Mouse (Mus musculus): ENCODE data around the gene Trim10.
A peak's percentile ranks its signal among the peaks of the same experiment; 100 is the strongest.

Trim10 gene

DNA sequence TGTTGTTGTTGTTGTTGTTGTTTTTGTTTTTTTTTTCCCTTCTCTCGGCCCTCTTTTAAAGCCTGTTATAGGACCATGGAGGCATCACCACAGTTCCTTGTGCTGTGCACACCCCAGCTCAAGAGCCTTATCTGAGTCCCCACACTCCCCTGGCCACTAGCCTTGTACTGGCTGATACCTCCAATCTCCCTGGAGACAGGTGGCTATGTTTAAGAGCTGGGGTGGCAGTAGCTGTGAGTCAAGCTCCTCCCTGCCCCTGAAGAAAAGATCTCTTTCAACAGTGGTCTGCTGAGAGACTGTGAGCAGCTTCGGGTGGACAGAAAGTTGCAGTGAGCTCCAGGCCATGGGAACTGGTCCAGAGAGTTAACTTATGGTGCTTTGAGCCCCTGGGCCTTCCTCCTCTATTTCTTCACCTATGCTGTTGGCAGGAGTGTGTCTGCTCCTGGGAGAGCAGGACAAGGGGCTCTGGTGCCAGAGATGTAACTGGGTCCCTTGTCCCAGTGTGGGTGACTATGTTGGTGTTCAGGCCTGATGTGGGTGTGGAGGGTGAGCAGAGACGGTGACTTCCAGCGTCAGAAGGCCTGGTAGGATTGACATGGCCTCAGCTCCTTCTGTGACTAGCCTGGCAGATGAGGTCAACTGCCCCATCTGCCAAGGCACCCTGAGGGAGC is at the start of gene Trim10:
Gene Trim10 (plus strand): TSS at position 291 of the 671 bp plus-strand sequence.
- no peak for DNase-seq

DNA sequence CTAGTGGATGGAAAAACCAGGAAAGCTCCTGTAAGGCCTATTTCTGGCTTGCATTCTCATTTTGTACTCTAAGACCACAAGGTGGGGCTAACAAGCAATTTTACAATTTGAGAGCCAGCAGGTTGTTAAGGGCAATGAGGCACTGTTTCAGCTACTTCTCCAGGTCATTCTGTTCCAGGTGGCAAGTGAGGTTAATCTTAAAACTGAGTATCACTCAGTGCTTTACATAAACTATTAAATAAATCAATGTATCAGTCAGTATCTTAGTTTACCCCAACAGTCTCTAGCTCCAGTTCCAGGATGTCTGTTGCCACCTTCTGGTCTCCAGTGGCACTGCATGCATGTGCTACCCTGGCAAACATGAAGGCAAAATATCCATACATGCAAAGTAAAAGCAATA is 45.4 kb upstream of the Trim10 start:
- DNase-seq: peak; percentile 88

DNA sequence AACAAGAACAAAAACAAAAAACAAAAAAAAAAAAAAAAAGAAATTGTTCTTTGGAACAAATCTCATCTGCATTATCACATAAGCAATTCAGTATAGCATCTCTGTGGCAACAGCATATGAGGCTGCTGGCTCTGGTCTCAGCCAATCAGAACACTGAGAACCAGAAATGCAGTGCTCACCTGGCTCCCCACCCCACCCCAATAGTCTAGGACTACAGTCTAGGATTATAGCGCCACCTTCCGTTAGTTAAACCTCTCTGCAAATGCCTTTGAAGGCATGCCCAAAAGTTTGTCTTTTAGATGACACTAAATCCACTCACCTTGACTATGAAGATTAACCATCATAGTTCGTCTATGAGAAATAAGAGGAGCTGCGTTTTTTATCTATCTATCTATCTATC is 43.8 kb upstream of the Trim10 start:
- no peak for DNase-seq

DNA sequence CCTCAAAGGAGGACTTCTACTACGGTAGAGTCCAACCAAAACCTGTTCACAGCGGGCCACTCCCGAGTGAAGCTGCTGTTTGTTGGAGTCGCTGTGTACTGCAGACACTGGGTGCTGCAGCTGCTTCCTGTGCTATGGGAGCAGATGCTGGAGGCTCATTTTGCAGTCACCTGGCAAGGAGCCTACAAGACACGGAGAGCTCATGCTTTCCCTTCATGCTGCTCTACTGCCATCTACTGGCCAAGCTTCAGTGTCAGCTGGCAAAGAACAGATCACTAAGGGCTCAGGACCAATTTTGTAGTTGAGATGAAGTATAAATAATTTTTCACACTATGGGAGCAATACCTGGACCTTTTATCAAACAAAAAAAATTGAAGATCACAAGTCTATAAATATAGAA is 43.4 kb upstream of the Trim10 start:
- DNase-seq: peak; percentile 98

DNA sequence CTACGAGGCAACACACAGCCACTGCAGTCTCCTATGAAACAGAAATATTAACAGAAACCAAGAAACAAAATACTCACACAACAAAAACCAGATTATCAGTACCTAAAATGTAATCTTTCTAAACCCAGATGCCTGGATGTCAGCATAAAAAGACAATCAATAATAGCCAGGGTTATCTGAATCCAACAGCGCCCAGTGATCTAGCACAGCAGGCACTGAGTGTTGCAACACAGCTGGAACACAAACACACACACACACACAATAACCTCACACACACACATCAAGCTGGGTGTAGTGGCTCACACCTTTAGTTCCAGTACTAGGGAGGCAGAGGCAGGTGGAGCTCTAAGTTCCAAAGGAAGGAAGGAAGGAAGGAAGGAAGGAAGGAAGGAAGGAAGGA is 40.9 kb upstream of the Trim10 start:
- DNase-seq: peak; percentile 67

DNA sequence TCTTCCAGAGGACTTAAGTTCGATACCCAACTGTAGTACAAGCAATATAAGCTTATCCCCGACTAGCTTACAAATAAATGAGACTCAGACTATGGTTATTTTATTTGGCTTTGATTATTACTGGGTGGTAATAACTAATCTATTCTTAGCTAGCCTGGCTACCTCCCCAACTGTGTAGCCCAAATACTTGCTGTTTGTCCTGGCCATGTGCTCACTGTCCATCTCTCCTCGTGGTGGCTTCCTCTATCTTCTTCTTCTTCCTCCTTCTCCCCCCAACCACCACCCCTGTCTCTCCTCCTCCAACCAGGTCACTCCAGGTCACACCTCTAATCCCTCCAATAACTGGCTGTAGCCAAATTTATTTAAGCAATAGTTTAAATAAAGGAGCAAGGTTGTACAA is 38.9 kb upstream of the Trim10 start:
- DNase-seq: peak; percentile 60

DNA sequence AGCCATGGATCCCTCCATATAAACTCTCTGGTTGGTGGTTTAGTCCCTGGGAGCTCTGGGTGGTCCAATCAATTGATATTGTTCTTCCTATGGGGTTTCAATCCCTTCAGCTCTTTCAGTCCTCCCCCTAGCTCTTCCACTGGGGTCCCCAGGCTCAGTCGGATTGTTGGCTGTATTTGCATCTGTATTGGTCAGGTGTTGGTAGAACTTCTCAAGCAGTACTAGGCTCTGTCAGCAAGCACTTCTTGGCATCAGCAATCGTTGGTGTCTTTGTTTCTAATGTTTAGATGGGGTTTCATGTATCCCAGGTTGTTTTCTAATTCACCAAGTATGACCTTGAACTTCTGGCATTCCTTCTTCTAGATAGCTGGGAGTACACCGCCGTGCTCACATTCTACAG is 36.7 kb upstream of the Trim10 start:
- DNase-seq: peak; percentile 57

DNA sequence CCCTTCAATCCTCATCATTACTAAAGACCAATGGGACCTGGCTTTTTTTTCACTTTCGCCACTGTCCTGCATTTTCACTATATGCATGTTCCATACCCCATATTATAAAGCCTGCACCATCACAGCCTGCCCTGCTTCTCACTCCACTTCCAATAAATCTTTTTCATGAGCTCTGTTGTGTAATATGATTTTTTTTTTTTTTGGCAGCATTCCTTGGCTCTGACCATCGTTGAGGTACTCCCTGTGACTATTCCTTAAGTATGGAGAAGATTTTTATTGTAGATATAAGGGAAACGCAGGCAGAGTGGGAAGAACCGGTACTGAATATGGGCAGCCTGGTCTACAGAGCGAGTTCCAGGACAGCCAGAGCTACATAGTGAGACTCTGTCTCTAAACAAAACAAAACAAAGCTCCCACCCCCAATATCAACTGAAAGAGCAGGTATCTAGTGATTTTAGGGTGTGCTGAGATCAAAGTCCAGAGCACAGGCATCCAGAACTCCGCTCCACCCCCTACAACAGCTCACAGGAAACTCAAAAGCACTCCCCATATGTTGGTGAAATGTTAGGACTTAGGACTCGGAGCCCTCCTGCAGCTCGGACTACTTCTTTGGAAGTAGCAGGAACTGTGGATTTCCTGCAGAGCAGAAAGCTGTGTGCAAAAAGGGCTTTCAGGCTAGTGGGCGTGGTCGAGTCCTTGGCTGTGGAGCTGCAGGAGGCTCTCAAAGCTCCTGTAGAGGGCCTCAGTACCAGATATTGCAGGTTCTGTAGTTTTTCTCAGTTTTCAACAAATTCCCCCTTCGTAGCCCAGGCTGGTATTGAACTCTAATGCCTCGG is 33.6 kb upstream of the Trim10 start:
- DNase-seq: peak; percentile 96

DNA sequence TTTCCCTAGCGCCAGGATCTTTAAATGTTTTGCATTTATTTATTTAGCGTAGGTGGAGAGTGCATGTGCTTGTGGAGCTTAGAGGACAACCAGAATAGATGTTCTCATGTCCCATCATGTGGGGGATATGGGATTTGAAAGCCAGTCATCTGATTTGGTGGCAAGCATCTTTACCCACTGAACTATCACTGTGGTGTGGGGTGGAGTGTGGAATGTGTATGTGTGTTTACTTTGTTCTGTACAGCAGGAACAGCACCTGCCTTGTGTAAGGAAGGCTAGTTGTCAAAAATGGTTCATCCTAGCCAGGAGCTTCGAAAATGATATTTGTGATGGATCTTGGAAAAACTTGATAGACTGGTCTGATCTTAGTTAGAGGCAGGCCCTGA is 33.0 kb upstream of the Trim10 start:
- DNase-seq: no peak

DNA sequence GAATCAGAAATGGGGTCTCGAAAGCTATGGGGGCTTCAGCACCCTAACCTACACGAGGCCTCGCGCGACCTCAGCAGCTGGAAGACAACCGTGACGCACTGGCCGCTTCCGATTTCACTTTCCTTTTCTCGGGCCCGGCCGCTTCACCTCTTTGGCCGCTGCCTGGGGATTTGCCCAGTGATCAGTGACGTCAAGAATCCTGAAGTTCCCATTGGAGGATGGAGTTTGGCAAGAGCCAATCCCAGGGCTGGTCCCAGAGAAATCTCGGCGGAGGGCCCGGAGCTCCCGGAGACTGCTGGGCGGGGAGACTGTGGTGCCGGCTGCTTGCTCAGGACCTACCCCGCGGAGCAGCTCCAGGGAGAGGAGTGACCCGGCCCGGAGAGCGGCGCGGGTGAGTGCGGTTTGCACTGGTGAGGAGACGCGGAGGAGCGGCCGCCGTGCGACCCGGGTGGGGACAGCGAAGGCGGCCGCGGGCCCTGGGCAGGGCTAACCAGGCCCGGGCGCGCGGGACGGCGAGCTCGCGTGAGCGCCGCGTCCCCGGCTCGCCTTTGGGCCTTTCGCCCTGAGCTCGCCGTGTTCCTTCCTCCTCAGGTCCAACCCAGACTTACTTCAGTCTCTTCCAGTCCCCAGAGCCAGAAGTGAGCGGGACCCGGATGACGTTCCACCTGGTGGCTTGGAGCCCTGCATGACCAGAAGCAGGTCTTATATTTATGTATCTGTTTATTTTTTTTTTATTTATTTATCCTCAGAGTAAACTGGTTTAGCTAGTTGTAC is 32.3 kb upstream of the Trim10 start, which contains the start of gene Trim26:
Gene Trim26 (plus strand): TSS at position 261 of the 774 bp plus-strand sequence.
- peak; percentile 100 for DNase-seq

DNA sequence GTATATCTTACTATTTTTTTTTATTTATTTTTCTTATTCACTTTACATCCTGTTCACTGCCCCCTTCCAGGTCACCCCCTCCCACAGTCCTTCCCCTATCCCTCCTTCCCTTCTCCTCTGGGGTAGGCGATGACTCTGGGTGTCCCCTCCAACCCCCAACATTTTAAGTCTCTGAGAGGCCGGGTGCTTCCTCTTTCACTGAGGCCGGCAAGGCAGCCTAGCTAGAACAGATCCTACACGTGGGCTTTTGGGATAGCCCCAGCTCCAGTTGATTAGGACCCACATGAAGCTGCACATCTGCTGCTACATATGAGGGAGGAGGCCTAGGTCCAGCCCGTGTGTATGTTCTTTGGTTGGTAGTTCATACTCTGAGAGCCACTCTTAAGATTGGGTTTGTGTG is 30.4 kb upstream of the Trim10 start:
- peak; percentile 94 for DNase-seq

DNA sequence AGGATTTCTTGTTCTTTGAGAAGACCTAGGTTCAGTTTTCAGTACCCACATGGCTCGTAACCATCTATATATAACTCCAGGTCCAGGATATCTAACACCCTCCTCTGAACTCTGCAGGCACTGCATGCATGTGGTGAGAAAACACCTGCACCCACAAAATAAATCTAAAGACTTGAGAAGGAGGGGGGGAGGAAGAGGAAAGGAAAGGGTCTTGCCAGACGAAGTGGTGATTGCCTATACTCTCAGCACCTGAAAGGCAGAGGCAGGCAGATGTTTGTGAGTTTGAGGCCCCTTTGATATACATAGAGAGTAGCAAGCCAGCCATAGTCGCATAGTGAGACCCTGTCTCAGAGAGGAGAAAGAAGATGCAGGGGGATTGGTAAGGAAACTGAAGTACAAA is 29.4 kb upstream of the Trim10 start:
- DNase-seq: peak; percentile 79

DNA sequence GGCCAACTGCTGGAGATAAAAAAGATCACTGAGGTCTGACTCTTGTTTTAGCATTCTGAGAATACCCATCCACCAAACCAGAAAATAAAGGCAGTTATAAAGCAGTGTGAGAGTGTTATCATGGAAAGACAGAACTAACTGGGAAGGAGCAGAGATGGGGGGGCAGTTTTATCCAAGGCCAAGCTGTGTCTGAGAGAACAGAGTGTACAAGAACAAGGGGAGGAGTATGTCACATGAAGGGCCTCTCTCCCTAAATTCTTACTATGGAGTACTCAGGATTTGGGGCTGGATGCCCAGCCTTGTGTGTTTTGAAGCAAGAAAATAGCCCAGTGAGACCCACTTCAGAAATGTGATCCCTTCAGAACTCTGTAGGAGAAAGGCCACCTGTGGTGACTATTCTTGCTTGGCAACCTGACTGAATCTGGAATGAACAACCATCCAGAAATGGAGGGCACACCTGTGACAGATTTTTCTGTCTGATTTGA is 28.4 kb upstream of the Trim10 start:
- peak; percentile 92 for DNase-seq

DNA sequence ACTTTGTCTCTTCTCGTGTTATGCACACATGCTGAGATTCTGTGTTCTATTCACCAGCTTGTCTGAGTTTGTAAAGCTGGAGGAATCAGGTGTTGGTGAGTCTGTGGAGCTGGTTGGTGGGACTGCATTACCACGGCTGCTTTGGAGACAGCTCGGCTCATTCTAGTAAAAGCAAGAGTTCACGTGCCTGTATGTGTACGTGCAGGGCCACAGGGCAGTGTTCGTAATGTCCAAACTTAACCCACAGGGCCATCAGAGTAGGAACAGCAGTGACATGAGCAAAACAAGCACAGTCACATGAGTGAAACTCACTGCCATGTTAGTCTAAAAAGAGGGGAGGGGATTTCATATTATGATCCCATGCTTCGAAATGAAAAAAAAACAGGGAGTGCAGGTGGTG is 25.7 kb upstream of the Trim10 start:
- peak; percentile 82 for DNase-seq

DNA sequence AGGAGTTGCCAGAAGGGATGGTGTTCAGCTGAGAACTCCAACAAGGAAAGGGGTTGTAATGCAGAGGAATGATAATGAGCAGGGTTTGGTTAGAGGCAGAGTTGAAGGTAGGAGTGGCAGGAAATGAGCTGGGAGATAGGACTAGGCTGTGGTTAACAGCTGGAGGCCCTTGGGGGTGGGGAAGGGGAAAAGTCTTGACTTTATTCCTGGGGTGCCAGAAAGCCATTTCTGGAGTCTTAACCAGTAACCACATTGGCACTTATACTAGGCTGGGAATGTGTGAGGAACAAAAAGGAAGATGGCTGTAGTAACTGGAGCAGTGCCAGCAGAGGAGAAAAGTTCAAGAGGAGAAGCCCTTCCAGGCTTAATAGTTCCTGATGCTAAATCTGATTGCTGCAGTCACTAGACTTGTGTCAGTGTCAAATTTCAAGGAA is 25.1 kb upstream of the Trim10 start:
- DNase-seq: peak; percentile 89

DNA sequence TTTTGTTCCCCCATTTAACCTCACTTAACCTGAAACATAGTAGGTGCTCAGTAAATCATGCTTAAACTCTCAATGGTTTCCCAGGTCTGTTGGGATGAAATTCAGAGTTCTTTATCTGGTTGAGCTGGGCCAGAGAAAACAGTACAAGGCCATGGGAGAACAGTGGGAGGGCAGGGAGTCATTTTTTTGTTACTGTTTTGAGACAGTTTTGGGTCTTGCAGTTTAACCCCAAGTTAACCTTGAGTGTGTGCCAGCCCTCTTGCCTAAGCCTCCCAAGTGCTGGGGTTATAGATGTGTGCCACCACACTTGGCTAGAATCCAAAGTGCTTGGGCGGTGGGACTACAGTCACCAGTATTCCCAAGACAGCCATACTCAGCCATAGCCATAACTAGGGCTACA is 24.6 kb upstream of the Trim10 start:
- DNase-seq: peak; percentile 89

DNA sequence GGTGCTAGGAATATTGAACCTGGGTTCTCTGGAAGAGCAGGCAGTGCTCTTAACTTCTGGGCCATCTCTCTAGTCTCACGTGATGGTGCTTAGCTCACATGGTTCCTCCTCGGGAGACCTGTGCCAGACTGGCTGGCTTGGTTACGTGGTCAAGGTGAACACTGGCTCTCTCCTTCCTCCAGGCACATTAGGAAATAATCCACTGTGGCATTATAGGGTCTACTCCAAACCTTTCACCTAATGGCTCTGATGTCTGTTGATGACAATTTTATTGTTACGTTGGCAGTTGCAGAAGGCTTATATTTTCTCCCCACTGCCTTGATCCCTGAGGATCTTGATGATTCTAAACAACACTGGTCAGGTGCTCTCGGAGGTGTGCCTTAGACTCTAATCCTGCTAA is 20.5 kb upstream of the Trim10 start:
- DNase-seq: no peak

DNA sequence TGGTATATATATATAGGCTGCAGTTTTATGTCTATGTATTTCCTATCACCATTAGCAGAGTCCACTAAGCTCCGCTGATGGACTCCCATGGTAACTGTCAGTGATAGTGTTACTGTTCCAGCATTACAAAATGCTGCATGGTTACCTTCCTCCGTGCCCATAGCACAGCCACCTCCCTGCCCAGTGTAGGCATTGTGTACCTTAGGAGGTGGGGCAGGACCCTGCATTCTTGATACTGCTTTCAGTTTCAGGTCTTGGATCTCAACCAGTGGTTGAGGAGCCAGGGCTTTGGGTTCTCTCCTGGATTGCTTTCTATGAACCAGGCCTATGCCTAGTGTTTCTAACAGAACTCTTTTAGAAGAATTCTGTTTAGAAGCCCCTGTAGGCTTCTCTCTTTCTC is 19.4 kb upstream of the Trim10 start:
- DNase-seq: no peak

DNA sequence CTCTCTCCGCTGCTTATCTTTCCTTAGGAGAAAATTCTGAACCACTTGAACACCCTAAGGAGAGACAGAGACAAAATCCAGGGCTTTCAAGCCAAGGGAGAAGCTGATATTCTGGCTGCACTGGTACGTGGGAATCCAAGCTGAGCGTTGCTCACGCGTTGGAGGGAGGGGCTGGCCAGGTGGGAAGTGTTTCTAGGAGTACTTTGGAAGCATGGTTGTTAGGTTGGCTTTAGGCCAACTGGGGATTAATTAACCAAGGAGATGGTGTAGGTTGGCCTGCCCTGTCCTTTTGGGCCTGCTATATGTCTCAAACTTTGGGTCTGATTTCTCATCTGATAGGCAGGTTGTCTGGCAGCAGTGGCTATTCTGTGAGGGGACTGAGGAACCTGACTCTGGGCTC is 18.2 kb upstream of the Trim10 start:
- no peak for DNase-seq

DNA sequence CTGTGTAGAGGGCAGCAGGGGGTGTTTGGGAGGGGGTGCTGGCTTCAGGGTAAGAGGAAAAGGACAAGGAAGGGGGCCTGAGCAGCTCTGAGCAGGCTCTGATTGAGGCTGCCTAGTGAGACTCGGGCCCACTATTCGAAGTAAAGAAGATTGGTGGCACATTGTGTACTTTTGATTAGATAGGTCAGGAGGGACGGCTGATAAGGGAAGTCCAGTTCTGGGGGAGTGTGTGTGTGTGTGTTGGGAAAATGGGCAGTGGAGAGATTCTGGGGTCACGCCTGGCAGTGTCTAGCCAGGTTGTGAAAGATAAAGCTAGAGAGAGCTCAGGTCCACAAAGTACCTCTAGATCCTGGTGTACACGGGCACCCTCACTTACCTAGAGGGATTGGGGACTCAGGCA is 17.7 kb upstream of the Trim10 start:
- peak; percentile 77 for DNase-seq

DNA sequence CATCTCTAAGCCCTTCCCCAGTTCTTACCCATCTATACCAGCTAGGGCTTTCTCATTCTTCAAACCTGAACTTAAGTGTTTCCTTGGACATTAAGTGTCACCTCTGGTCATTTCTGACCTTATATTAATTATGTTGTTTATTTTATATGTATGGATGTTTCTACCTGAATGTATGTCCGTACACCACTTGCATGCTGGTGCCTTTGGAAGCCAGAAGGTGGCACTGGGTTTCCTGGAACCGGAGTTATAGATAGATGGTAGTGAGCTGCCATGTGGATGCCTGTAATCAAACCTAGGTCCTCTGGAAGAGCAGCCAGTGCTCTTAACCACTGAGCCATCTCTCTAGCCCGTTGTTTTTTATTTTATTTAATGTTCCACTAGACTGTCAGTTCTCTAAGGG is 13.9 kb upstream of the Trim10 start:
- peak; percentile 52 for DNase-seq

DNA sequence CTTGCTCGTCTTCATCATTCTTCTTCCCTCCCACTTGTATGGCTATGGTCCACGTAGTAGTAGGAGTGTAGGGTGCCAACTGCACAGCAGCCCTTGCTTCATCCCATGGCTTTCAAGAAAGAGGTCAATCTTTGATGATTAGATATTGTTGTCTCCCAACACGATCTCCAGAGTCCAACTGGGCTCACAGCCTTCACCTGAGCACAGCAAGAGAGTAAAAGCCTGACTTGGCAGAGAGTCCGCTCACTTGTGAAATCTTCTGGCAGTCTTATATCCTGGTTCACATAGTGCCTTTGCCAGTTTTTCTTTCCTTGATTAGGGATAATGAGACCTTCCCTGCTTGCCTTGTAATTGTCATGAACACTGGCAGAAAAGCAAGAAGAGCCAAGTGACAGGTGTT is 13.1 kb upstream of the Trim10 start:
- peak; percentile 57 for DNase-seq

DNA sequence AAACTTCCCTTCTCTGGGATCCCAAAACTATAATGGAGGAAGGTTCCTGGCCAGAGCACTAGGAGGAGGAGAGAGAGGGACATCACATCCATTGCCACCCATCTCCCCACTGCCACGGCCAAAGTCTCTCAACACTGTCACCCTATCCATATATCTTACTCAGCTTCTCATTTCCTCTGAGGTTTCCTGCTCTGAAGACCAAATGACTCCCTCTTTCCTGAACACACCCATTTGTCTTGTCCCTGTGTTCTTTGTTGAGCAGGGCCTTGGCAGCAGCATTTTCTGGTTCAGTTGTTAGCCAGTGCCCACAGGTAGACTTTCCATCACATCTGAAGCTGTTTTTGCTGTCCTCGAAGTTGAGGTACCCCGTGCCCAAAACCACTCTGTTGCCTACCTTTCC is 11.2 kb upstream of the Trim10 start:
- DNase-seq: no peak
